ENCODE assay signal across 13 mouse cellular contexts in genomic region chr12:31026423-31026822, GRCm38 (mm10). TPM values are rescaled to one million over a fixed set of nuclear protein-coding genes. Genes with fewer than 3 reads are reported as not detected.
A peak's percentile ranks its signal among the peaks of the same experiment; 100 is the strongest.
DNase-seq lines count a peak whose midpoint lies in the region; ATAC-seq and TF ChIP-seq lines count a peak whose summit lies in the region.
"Had no signal": no experiment of that assay in that cellular context is flagged by ENCODE, and none has a peak within 500 bp of the region (broad histone marks: within the 10 kb centered on the region; RNA-seq: fewer than 3 reads in every experiment).

No protein-coding gene starts in this region.

- no peak overlapping the region for H3K27ac ChIP-seq in layer of hippocampus, adult 2 months
- no peak overlapping the region for H3K27ac ChIP-seq in kidney, embryonic 16.5 days (ENCODE audit: low read length)
- H3K27ac ChIP-seq: midbrain, embryonic 10.5 days; neural tube, embryonic 12.5 days had no signal

- H3K4me2 ChIP-seq in kidney, embryonic 16.5 days (replicated peaks; ENCODE audit: low read depth, low read length), result no peak overlapping the region; the same call in 1 of the 2 replicates
- H3K4me2 ChIP-seq: neural tube, embryonic 12.5 days had no signal

- no peak overlapping the region for H3K4me3 ChIP-seq in layer of hippocampus, adult 2 months
- no peak overlapping the region for H3K4me3 ChIP-seq in kidney, embryonic 16.5 days (ENCODE audit: low read length)
- H3K4me3 ChIP-seq in lung, adult 2 months (replicated peaks; ENCODE audit: extremely low read depth, low read depth, low read length), result no peak overlapping the region
- H3K4me3 ChIP-seq: midbrain, embryonic 10.5 days; neural tube, embryonic 12.5 days had no signal

- no peaks in the 10 kb centered on the region for H3K36me3 ChIP-seq in kidney, embryonic 16.5 days (ENCODE audit: insufficient read depth, low read length)
- H3K36me3 ChIP-seq: midbrain, embryonic 10.5 days; neural tube, embryonic 12.5 days had no signal

- H3K9ac ChIP-seq in kidney, embryonic 16.5 days (replicated peaks; ENCODE audit: low read length), result no peak overlapping the region
- H3K9ac ChIP-seq: neural tube, embryonic 12.5 days had no signal

- H3K27me3 ChIP-seq in kidney, embryonic 16.5 days (ENCODE audit: insufficient read depth, low read length), result no peaks in the 10 kb centered on the region
- H3K27me3 ChIP-seq: neural tube, embryonic 12.5 days had no signal

- peaks cover 3% of the 10 kb centered on the region; the same call in 1 of the 2 replicates for H3K4me1 ChIP-seq in kidney, embryonic 16.5 days (ENCODE audit: insufficient read depth, low read length)
- H3K4me1 ChIP-seq in lung, adult 2 months (ENCODE audit: control insufficient read depth, insufficient read depth, low read length), result no peaks in the 10 kb centered on the region
- H3K4me1 ChIP-seq: midbrain, embryonic 10.5 days had no signal

- H3K9me3 ChIP-seq in kidney, embryonic 16.5 days (ENCODE audit: low read length), result peaks cover 5% of the 10 kb centered on the region; the same call in 1 of the 2 replicates
- H3K9me3 ChIP-seq: midbrain, embryonic 10.5 days had no signal

- no peak for TF ChIP-seq CTCF in layer of hippocampus, adult 2 months (conservative IDR thresholded peaks at IDR 0.05)
- no peak for TF ChIP-seq CTCF in lung, adult 2 months (IDR thresholded peaks at IDR 0.05; ENCODE audit: insufficient read depth, low read length)

- ATAC-seq in kidney, embryonic 16.5 days (ENCODE audit: low FRiP score, low TSS enrichment), result peak; percentile 83; the same call in 1 of the 2 replicates

- peak; percentile 5 to 26 for DNase-seq in layer of hippocampus, adult 2 months (ENCODE audit: low spot score in 2 of 2)
- DNase-seq in layer of hippocampus, postnatal 25 days (ENCODE audit: extremely low spot score in 1 of 2, low spot score in 1 of 2), result no peak
- DNase-seq in lung, adult 2 months, result peak; percentile 4
- DNase-seq in cerebellum, postnatal 25 days, result no peak
- DNase-seq in adrenal gland, adult 18-20 months (ENCODE audit: low spot score in 2 of 2), result no peak
- DNase-seq in spleen, adult 12 weeks (ENCODE audit: low spot score), result no peak
- DNase-seq: cerebellum, postnatal 36 days; liver; right cerebral cortex, adult 18-20 months; thymus, postnatal 4 days had no signal

- WGBS in kidney, embryonic 16.5 days, result 17% methylated on average over 7 of the region's 7 CpGs
- WGBS in lung, adult 2 months, result 22% methylated on average over 7 of the region's 7 CpGs

- TF ChIP-seq POLR2A in lung, adult 2 months (IDR thresholded peaks at IDR 0.05; ENCODE audit: borderline replicate concordance, extremely low read depth, low read depth, low read length), result no peak

RNA-seq across cellular contexts. Expression of gene Fam110c, which starts 47.2 kb away (rescaled TPM):
- not detected for total RNA-seq in layer of hippocampus, adult 2 months (2021)
- total RNA-seq in layer of hippocampus, postnatal 25 days (2021), result under 1 TPM in 1 of 2 experiments, not detected in 1; 0.07 TPM
- 5.9 and 6.7 TPM in 2 replicates for polyA plus RNA-seq in kidney, embryonic 16.5 days (2015; fragmentation: Nextera tagmentation; extraction: Ambion mirVana)
- polyA plus RNA-seq in lung, adult 2 months (2012; rRNA removed), result 1.8 and 2.1 TPM in 2 replicates
- total RNA-seq in adrenal gland, adult 18-20 months (2021), result 1 to 10 TPM in 1 of 2 experiments, under 1 TPM in 1; 0.61 to 1.2 TPM
- polyA plus RNA-seq: neural tube, embryonic 12.5 days had no signal

Comparison
In these comparisons a context has a peak if more than half of its experiments do, and no peak if none do; other contexts are left out.
1. DNase-seq: peak in layer of hippocampus, adult 2 months (2 of 2) and lung, adult 2 months (single experiment); none in layer of hippocampus, postnatal 25 days (0 of 2), cerebellum, postnatal 25 days (0 of 2), adrenal gland, adult 18-20 months (0 of 2) and spleen, adult 12 weeks (single experiment).